Mouse (Mus musculus) cerebellum, adult 2 months (tissue): ENCODE data around the gene A930004D18Rik.

Source experiments
- CTCF ChIP-seq: fragments of 200-500 bp; IDR thresholded peaks from 2 replicates; pipeline ENCODE4 v1.5.1; 2011; ENCODE audit warnings: low read depth, mild to moderate bottlenecking, control low read depth, low read length, moderate library complexity, borderline replicate concordance; ENCODE audit not compliant: insufficient read depth
- POLR2A ChIP-seq: fragments of 200-500 bp; IDR thresholded peaks from 2 replicates; pipeline ENCODE4 v1.6.1; 2011; ENCODE audit warnings: low read length, control low read depth, borderline replicate concordance; ENCODE audit not compliant: insufficient read depth

GRCm38 (mm10) chr2:18066436-18066835 lies 28.9 kb upstream of the A930004D18Rik start:
- TF ChIP-seq POLR2A (no peak), CTCF (no peak)
